ENCODE assay signal across 7 mouse cellular contexts in genomic region chr17:30612075-30612859, GRCm38 (mm10). TPM values are rescaled to one million over a fixed set of nuclear protein-coding genes. Genes with fewer than 3 reads are reported as not detected.
A peak's percentile ranks its signal among the peaks of the same experiment; 100 is the strongest.
DNase-seq lines count a peak whose midpoint lies in the region; ATAC-seq lines count a peak whose summit lies in the region.

No protein-coding gene starts in this region.

- intact Hi-C loops in left cerebral cortex, postnatal 36 days (cut with DNase I) = no loop called here

- peak overlapping the region; percentile 74 for H3K4me3 ChIP-seq in intestine, embryonic 16.5 days (ENCODE audit: low read length)
- H3K4me3 ChIP-seq in midbrain, embryonic 11.5 days (ENCODE audit: low read depth, low read length) = peak overlapping the region; percentile 65

- under 1% methylated on average over 34 of the region's 34 CpGs for WGBS in intestine, embryonic 16.5 days
- WGBS in midbrain, embryonic 11.5 days = under 1% methylated on average over 34 of the region's 34 CpGs

- H3K27me3 ChIP-seq in intestine, embryonic 16.5 days (replicated peaks; ENCODE audit: control insufficient read depth, insufficient read depth, low read length) = no peaks in the 10 kb centered on the region
- no peaks in the 10 kb centered on the region for H3K27me3 ChIP-seq in midbrain, embryonic 11.5 days (ENCODE audit: control insufficient read depth, insufficient read depth, low read length)

- H3K9ac ChIP-seq in intestine, embryonic 16.5 days (ENCODE audit: low read depth, low read length) = peak overlapping the region; percentile 85
- H3K9ac ChIP-seq in midbrain, embryonic 11.5 days (ENCODE audit: low read length) = peak overlapping the region; percentile 87

- no peaks in the 10 kb centered on the region for H3K36me3 ChIP-seq in intestine, embryonic 16.5 days (ENCODE audit: control insufficient read depth, insufficient read depth, low read length)
- no peaks in the 10 kb centered on the region for H3K36me3 ChIP-seq in midbrain, embryonic 11.5 days (ENCODE audit: control insufficient read depth, insufficient read depth, low read length)

- peak; percentile 100 for DNase-seq in adrenal gland, adult 8-10 months
- peak; percentile 97 for DNase-seq in embryo, embryonic 9.5 days (ENCODE audit: extremely low spot score)
- peak; percentile 100 for DNase-seq in gastrocnemius, postnatal 4 days (ENCODE audit: low spot score in 2 of 2)
- peak; percentile 100 for DNase-seq in left cerebral cortex, postnatal 36 days (ENCODE audit: low spot score in 2 of 2)
- DNase-seq in midbrain, embryonic 11.5 days (ENCODE audit: low spot score, missing footprints) = peak; percentile 99
- DNase-seq in skeletal muscle tissue, adult 2 months (ENCODE audit: low read depth, low spot score) = peak; percentile 95

- H3K4me2 ChIP-seq in intestine, embryonic 16.5 days (ENCODE audit: low read depth, low read length) = peak overlapping the region; percentile 54
- H3K4me2 ChIP-seq in midbrain, embryonic 11.5 days = peak overlapping the region; percentile 50

- ATAC-seq in intestine, embryonic 16.5 days = peak; percentile 99
- ATAC-seq in midbrain, embryonic 11.5 days (ENCODE audit: low FRiP score) = peak; percentile 100

- H3K27ac ChIP-seq in intestine, embryonic 16.5 days (ENCODE audit: low read length) = peak overlapping the region; percentile 84
- H3K27ac ChIP-seq in midbrain, embryonic 11.5 days (ENCODE audit: low read depth, low read length) = peak overlapping the region; percentile 65

- no peaks in the 10 kb centered on the region for H3K9me3 ChIP-seq in intestine, embryonic 16.5 days (ENCODE audit: control insufficient read depth, low read length)
- no peaks in the 10 kb centered on the region for H3K9me3 ChIP-seq in midbrain, embryonic 11.5 days (ENCODE audit: control insufficient read depth, low read length)

- H3K4me1 ChIP-seq in intestine, embryonic 16.5 days (ENCODE audit: control insufficient read depth, insufficient read depth, low read length) = peaks cover 34% of the 10 kb centered on the region
- H3K4me1 ChIP-seq in midbrain, embryonic 11.5 days (ENCODE audit: control insufficient read depth, insufficient read depth, low read length) = peaks cover 18% of the 10 kb centered on the region; the same call in 1 of the 2 replicates

RNA-seq across cellular contexts. Expression of gene Dnah8, which starts 11.9 kb away (rescaled TPM):
- total RNA-seq in adrenal gland, adult 8-10 months (2022) = under 1 TPM; 0.37 to 0.81 (median 0.68) TPM
- 1 to 10 TPM; 1.2 TPM for total RNA-seq in gastrocnemius, postnatal 4 days (2021)
- 0.79 and 0.82 TPM in 2 replicates for polyA plus RNA-seq in intestine, embryonic 16.5 days (2015; fragmentation: Nextera tagmentation; extraction: Ambion mirVana)
- 1 to 10 TPM; 1.3 TPM for total RNA-seq in left cerebral cortex, postnatal 36 days (2021)
- 1.1 and 1.5 TPM in 2 replicates for polyA plus RNA-seq in midbrain, embryonic 11.5 days (2014; fragmentation: Nextera tagmentation; extraction: Ambion mirVana)

RNA-seq across cellular contexts. Expression of gene Glo1, which starts 14.4 kb away (rescaled TPM):
- 100 to 1,000 TPM; 148 to 169 (median 160) TPM for total RNA-seq in adrenal gland, adult 8-10 months (2022)
- 100 to 1,000 TPM; 131 to 136 TPM for total RNA-seq in gastrocnemius, postnatal 4 days (2021)
- 234 and 240 TPM in 2 replicates for polyA plus RNA-seq in intestine, embryonic 16.5 days (2015; fragmentation: Nextera tagmentation; extraction: Ambion mirVana)
- total RNA-seq in left cerebral cortex, postnatal 36 days (2021) = 100 to 1,000 TPM; 133 to 152 TPM
- 277 and 302 TPM in 2 replicates for polyA plus RNA-seq in midbrain, embryonic 11.5 days (2014; fragmentation: Nextera tagmentation; extraction: Ambion mirVana)

RNA-seq across cellular contexts. Expression of gene Btbd9, which starts 36.0 kb away (rescaled TPM):
- total RNA-seq in adrenal gland, adult 8-10 months (2022) = 10 to 100 TPM; 40.1 to 61.6 (median 48.3) TPM
- total RNA-seq in gastrocnemius, postnatal 4 days (2021) = 10 to 100 TPM; 24.1 to 32.6 TPM
- 50.8 and 51.6 TPM in 2 replicates for polyA plus RNA-seq in intestine, embryonic 16.5 days (2015; fragmentation: Nextera tagmentation; extraction: Ambion mirVana)
- total RNA-seq in left cerebral cortex, postnatal 36 days (2021) = 100 to 1,000 TPM in 1 of 2 experiments, 10 to 100 TPM in 1; 80.5 to 105 TPM
- polyA plus RNA-seq in midbrain, embryonic 11.5 days (2014; fragmentation: Nextera tagmentation; extraction: Ambion mirVana) = 57.5 and 59.7 TPM in 2 replicates

Comparison
In these comparisons a context has a peak if more than half of its experiments do, and no peak if none do; other contexts are left out.
1. Peak in every context shown above with its lines: DNase-seq, ATAC-seq, H3K4me3 ChIP-seq and H3K27ac ChIP-seq.